Mouse (Mus musculus) cerebellum, adult 11-12 months (tissue): ENCODE results near the gene Nxpe2.

ENCODE experiments used
- DNase-seq: peaks from one replicate; pipeline ENCODE4 v3.0.0; 2022

The Nxpe2 gene

GRCm38 (mm10) chr9:48294754-48295153 lies 58.5 kb downstream of the Nxpe2 start:
- DNase-seq: no peak

- no peak for DNase-seq
These were observed 63.0 kb downstream of the Nxpe2 start for GRCm38 (mm10) chr9:48290281-48290680.

- no peak for DNase-seq
These were observed 69.0 kb downstream of the Nxpe2 start for GRCm38 (mm10) chr9:48284221-48284620.

GRCm38 (mm10) chr9:48276831-48277230 lies 76.4 kb downstream of the Nxpe2 start:
- no peak for DNase-seq
